Mouse (Mus musculus): ENCODE data around the gene Gm49342. TPM values are rescaled to one million over a fixed set of nuclear protein-coding genes. Genes with fewer than 3 reads are reported as not detected.

The Gm49342 gene
- polyA plus RNA-seq, 1 experiment from 2014 or later: not detected

GRCm38 (mm10) chr14:50997088-50997487, 52.8 kb downstream of the Gm49342 start:
- no peaks in the 10 kb centered on the region for H3K9me3 ChIP-seq (replicated peaks)
- DNase-seq: no peak
- H3K9ac ChIP-seq: no peak overlapping the region
- H3K4me2 ChIP-seq: no peak overlapping the region
- no peaks in the 10 kb centered on the region for H3K36me3 ChIP-seq
- 13% methylated on average over 3 of the region's 3 CpGs for WGBS (ENCODE audit: insufficient replicate concordance)
- no peak overlapping the region for H3K27ac ChIP-seq
- no peak overlapping the region for H3K4me3 ChIP-seq (replicated peaks)
- H3K27me3 ChIP-seq: no peaks in the 10 kb centered on the region
- H3K4me1 ChIP-seq (replicated peaks): peaks cover 4% of the 10 kb centered on the region
- no peak for ATAC-seq (ENCODE audit: low read depth)

- DNase-seq: no peak
- H3K9me3 ChIP-seq (replicated peaks): no peaks in the 10 kb centered on the region
- H3K4me1 ChIP-seq (replicated peaks): peaks cover 4% of the 10 kb centered on the region
- H3K4me3 ChIP-seq (replicated peaks): no peak overlapping the region
- no peak overlapping the region for H3K4me2 ChIP-seq
- no peak overlapping the region for H3K9ac ChIP-seq
- no peaks in the 10 kb centered on the region for H3K36me3 ChIP-seq
- H3K27ac ChIP-seq: no peak overlapping the region
- 60% methylated on average over 2 of the region's 2 CpGs for WGBS (ENCODE audit: insufficient replicate concordance)
- no peaks in the 10 kb centered on the region for H3K27me3 ChIP-seq
- ATAC-seq (ENCODE audit: low read depth): no peak
Observed at GRCm38 (mm10) chr14:50997999-50998666, 53.8 kb downstream of the Gm49342 start.

GRCm38 (mm10) chr14:51007152-51007801, 63.0 kb downstream of the Gm49342 start, which contains the start of gene Rnase10:
Gene Rnase10, plus strand, starts transcription at chr14:51007751.
- ATAC-seq (ENCODE audit: low read depth) (no peak), DNase-seq (no peak)
- Histone ChIP-seq H3K9ac (no peak within 1 kb of the TSS), H3K4me3 (replicated peaks) (no peak within 1 kb of the TSS), H3K4me2 (no peak within 1 kb of the TSS), H3K9me3 (replicated peaks) (no peaks in the 10 kb centered on the region), H3K27me3 (no peaks in the 10 kb centered on the region), H3K27ac (peak within 1 kb of the TSS; percentile 29), H3K4me1 (replicated peaks) (peaks cover 5% of the 10 kb centered on the region; the same call in 1 of the 2 replicates), H3K36me3 (no peaks in the 10 kb centered on the region)
- WGBS (ENCODE audit: insufficient replicate concordance): 65% methylated on average over 8 of the region's 8 CpGs

GRCm38 (mm10) chr14:51007914-51008713, 63.8 kb downstream of the Gm49342 start:
- WGBS (ENCODE audit: insufficient replicate concordance): 60% methylated on average over 13 of the region's 13 CpGs
- Histone ChIP-seq H3K4me3 (replicated peaks) (no peak overlapping the region), H3K36me3 (no peaks in the 10 kb centered on the region), H3K27me3 (no peaks in the 10 kb centered on the region), H3K27ac (peak overlapping the region; percentile 29), H3K4me2 (no peak overlapping the region), H3K9ac (no peak overlapping the region), H3K4me1 (replicated peaks) (peaks cover 5% of the 10 kb centered on the region; the same call in 1 of the 2 replicates), H3K9me3 (replicated peaks) (no peaks in the 10 kb centered on the region)
- DNase-seq (no peak), ATAC-seq (ENCODE audit: low read depth) (no peak)

GRCm38 (mm10) chr14:51008781-51009180, 64.5 kb downstream of the Gm49342 start:
- H3K27me3 ChIP-seq: no peaks in the 10 kb centered on the region
- no peaks in the 10 kb centered on the region for H3K9me3 ChIP-seq (replicated peaks)
- no peak overlapping the region for H3K9ac ChIP-seq
- peaks cover 5% of the 10 kb centered on the region; the same call in 1 of the 2 replicates for H3K4me1 ChIP-seq (replicated peaks)
- no peak for ATAC-seq (ENCODE audit: low read depth)
- no peak overlapping the region for H3K27ac ChIP-seq
- no peak overlapping the region for H3K4me2 ChIP-seq
- H3K4me3 ChIP-seq (replicated peaks): no peak overlapping the region
- no peak for DNase-seq
- 60% methylated on average over 4 of the region's 4 CpGs for WGBS (ENCODE audit: insufficient replicate concordance)
- H3K36me3 ChIP-seq: no peaks in the 10 kb centered on the region

GRCm38 (mm10) chr14:51009572-51009971, 65.3 kb downstream of the Gm49342 start:
- H3K4me2 ChIP-seq: no peak overlapping the region
- WGBS (ENCODE audit: insufficient replicate concordance): 65% methylated on average over 6 of the region's 6 CpGs
- no peaks in the 10 kb centered on the region for H3K36me3 ChIP-seq
- no peak overlapping the region for H3K4me3 ChIP-seq (replicated peaks)
- no peak overlapping the region for H3K9ac ChIP-seq
- no peaks in the 10 kb centered on the region for H3K27me3 ChIP-seq
- no peak for ATAC-seq (ENCODE audit: low read depth)
- DNase-seq: no peak
- H3K4me1 ChIP-seq (replicated peaks): peaks cover 5% of the 10 kb centered on the region; the same call in 1 of the 2 replicates
- no peak overlapping the region for H3K27ac ChIP-seq
- H3K9me3 ChIP-seq (replicated peaks): no peaks in the 10 kb centered on the region

Other genes starting within 250 kb of the Gm49342 start
- gene Olfr748, start 237.1 kb upstream of the Gm49342 start, polyA plus RNA-seq (2015; fragmentation: Nextera tagmentation; extraction: Ambion mirVana): not detected in 2 replicates
- gene Olfr749, start 199.4 kb upstream of the Gm49342 start, polyA plus RNA-seq (2015; fragmentation: Nextera tagmentation; extraction: Ambion mirVana): not detected in 2 replicates
- gene Ttc5, start 159.0 kb upstream of the Gm49342 start, polyA plus RNA-seq (2015; fragmentation: Nextera tagmentation; extraction: Ambion mirVana): 21.5 and 22.3 TPM in 2 replicates
- gene Ccnb1ip1, start 136.8 kb upstream of the Gm49342 start, polyA plus RNA-seq (2015; fragmentation: Nextera tagmentation; extraction: Ambion mirVana): not detected in 2 replicates
- gene Parp2, start 136.7 kb upstream of the Gm49342 start, polyA plus RNA-seq (2015; fragmentation: Nextera tagmentation; extraction: Ambion mirVana): 39.5 and 43.8 TPM in 2 replicates
- gene Tep1, start 74.0 kb upstream of the Gm49342 start, polyA plus RNA-seq (2015; fragmentation: Nextera tagmentation; extraction: Ambion mirVana): 2.2 and 2.5 TPM in 2 replicates
- 0.15 and 0.22 TPM in 2 replicates for gene Klhl33, start 47.0 kb upstream of the Gm49342 start, polyA plus RNA-seq (2015; fragmentation: Nextera tagmentation; extraction: Ambion mirVana)
- gene Osgep, start 19.6 kb upstream of the Gm49342 start, polyA plus RNA-seq (2015; fragmentation: Nextera tagmentation; extraction: Ambion mirVana): 64.9 and 66.3 TPM in 2 replicates
- 116 and 131 TPM in 2 replicates for gene Apex1, start 19.5 kb upstream of the Gm49342 start, polyA plus RNA-seq (2015; fragmentation: Nextera tagmentation; extraction: Ambion mirVana)
- 22.7 and 23.2 TPM in 2 replicates for gene Pip4p1, start 13.7 kb upstream of the Gm49342 start, polyA plus RNA-seq (2015; fragmentation: Nextera tagmentation; extraction: Ambion mirVana)
- 82.4 and 85.0 TPM in 2 replicates for gene Pnp, start 13.4 kb upstream of the Gm49342 start, polyA plus RNA-seq (2015; fragmentation: Nextera tagmentation; extraction: Ambion mirVana)
- gene Pnp2, start 11.5 kb downstream of the Gm49342 start, polyA plus RNA-seq (2015; fragmentation: Nextera tagmentation; extraction: Ambion mirVana): 7.6 and 8.5 TPM in 2 replicates
- gene Rnase10, start 63.2 kb downstream of the Gm49342 start, polyA plus RNA-seq (2015; fragmentation: Nextera tagmentation; extraction: Ambion mirVana): not detected in 2 replicates
- gene Rnase9, start 97.4 kb downstream of the Gm49342 start, polyA plus RNA-seq (2015; fragmentation: Nextera tagmentation; extraction: Ambion mirVana): not detected in 2 replicates
- not detected in 2 replicates for gene Rnase11, start 105.6 kb downstream of the Gm49342 start, polyA plus RNA-seq (2015; fragmentation: Nextera tagmentation; extraction: Ambion mirVana)
- gene Rnase12, start 113.1 kb downstream of the Gm49342 start, polyA plus RNA-seq (2015; fragmentation: Nextera tagmentation; extraction: Ambion mirVana): 1.6 and 1.8 TPM in 2 replicates
- not detected in 2 replicates for gene Olfr750, start 129.9 kb downstream of the Gm49342 start, polyA plus RNA-seq (2015; fragmentation: Nextera tagmentation; extraction: Ambion mirVana)
- 14.1 and 15.7 TPM in 2 replicates for gene Rnase4, start 146.6 kb downstream of the Gm49342 start, polyA plus RNA-seq (2015; fragmentation: Nextera tagmentation; extraction: Ambion mirVana)
- 3.7 and 4.6 TPM in 2 replicates for gene Ang, start 146.6 kb downstream of the Gm49342 start, polyA plus RNA-seq (2015; fragmentation: Nextera tagmentation; extraction: Ambion mirVana)
- not detected in 2 replicates for gene Eddm3b, start 169.9 kb downstream of the Gm49342 start, polyA plus RNA-seq (2015; fragmentation: Nextera tagmentation; extraction: Ambion mirVana)
- gene Rnase6, start 179.4 kb downstream of the Gm49342 start, polyA plus RNA-seq (2015; fragmentation: Nextera tagmentation; extraction: Ambion mirVana): 2.6 and 2.7 TPM in 2 replicates
- 0.12 TPM in 1 of 2 replicates, not detected in the other for gene Rnase1, start 202.3 kb downstream of the Gm49342 start, polyA plus RNA-seq (2015; fragmentation: Nextera tagmentation; extraction: Ambion mirVana)
- gene Rnase2b, start 217.7 kb downstream of the Gm49342 start, polyA plus RNA-seq (2015; fragmentation: Nextera tagmentation; extraction: Ambion mirVana): not detected in 2 replicates

All from liver, embryonic 13.5 days (tissue).